Mouse (Mus musculus) left cerebral cortex, adult 8-10 months (tissue): ENCODE measurements at regions not wholly inside any gene's neighbourhood (a gene's known extent, or its start where the extent isn't known, plus 50 kb on each side); places are given as distances from the start of the nearest gene placed in this dataset.
A peak's percentile ranks its signal among the peaks of the same experiment; 100 is the strongest.

ENCODE experiments used
- DNase-seq, 2 experiments: peaks; one replicate each; pipeline ENCODE4 v3.0.0; 2022; ENCODE audit warnings: low spot score in 2 of 2

DNA sequence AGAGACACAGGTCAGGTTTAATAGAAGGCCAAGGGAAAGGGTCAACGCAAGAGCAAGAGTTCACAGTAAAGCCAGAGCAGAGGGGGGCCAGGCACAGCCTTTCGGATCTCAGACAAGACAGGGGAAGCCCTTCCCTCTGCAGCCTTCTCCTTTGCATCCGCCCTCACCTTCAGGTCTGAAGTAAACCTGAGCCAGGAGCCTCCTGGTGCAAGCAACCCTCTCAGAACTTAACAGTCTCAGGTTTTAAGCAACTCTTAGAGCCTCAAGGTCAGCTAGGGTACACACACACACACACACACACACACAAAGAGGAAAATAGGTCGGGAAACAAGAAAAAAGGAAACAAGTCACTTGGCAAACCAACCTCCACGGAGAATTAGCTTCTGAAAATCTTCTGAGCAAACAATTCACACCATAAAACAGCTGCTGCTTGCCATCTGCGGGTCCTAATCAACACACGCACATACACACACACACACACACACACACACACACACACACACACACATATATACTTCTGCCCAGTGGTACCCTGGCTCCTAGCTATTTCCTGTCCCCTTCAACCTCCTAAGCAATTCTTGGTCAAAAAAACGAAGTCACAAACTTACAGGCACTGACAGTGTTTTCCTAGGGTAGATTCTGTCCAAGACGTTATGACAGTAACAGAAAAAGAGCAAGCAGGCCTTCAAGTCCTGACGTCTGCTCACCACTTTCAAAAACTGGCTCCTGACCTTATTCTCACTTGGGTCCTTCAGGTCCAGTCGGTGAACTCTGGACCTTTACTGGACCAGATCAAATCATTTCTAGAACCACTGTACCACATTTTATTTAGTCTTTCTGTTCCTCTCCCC lies 196.4 kb downstream of the Sox4 start:
- DNase-seq, result no peak

DNA sequence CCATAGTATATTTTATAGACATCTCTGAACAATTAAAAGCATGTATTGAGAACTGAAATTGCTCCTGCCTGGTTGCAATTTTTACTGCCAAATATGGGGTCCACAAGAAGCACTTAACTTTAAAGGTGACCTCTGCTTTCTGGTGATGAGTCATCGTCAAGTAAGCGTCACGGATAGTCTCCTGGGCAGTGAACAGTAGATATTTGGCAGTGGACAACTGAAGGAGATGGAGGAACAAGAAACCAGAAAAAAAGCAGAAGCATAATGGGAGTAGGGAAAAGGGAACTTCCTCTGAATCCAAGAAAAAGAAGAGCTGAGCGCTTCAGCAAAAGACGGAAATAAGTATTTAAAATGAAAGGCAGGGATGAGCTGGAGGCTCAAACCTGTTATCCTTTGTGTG lies 199.3 kb downstream of the Sox4 start:
- DNase-seq, result no peak

DNA sequence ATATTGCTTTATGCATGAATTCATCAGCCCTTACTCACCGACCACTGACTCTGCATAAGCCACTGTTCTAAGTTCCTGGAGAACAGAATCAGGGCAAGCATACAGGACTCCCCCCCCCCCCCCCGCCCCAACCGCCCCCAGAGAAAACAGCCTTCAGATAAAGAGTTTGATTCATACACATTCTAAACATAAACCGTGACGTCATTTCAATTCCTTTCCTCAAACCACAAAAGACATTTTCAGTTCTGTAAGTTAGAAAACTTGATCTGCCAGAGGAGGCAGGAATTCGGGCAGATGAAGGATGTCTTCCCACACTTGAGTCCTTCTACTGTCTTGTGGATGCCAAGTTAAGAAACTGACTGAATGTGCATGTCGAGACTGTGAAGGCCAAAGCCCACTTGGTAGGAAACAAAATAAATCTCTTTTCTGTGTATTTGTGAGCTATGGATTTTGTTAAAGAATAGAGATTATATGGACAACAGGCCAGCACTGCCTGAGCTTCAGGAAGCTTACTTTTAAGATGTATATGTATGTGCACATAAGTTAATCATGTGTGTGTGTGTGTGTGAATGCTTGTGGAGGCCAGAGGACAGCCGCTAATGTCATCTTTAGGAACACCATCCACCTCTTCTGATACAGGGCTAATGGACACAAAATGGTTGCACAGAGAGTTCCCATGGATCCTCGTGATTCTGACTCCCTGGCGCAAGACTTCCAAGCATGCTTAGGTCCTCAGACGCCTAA lies 202.4 kb downstream of the Sox4 start:
- no peak for DNase-seq

DNA sequence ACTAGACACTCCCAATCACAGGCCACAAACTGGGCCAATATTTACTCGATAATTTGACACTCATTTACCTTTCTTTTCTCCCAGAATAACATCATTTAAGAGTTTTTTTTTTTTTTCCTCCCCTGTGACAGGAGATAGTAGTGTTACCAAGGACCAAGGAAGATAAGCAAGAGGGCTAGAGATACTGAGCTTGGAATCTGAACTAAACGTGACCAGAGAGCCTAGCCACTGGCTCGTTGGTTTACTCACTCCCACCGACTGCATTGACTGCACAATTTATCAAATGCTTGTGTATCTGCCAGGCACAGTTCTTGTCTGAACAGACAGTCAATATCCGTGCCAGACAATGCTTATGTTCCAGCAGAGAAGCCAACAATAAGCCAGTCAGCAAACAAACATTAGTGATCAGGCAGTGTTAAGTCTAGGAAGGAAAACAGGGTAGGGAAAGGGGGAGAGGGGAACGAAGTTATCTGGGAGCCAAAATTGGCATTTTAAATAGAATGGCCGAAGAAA lies 213.3 kb downstream of the Sox4 start:
- no peak for DNase-seq

DNA sequence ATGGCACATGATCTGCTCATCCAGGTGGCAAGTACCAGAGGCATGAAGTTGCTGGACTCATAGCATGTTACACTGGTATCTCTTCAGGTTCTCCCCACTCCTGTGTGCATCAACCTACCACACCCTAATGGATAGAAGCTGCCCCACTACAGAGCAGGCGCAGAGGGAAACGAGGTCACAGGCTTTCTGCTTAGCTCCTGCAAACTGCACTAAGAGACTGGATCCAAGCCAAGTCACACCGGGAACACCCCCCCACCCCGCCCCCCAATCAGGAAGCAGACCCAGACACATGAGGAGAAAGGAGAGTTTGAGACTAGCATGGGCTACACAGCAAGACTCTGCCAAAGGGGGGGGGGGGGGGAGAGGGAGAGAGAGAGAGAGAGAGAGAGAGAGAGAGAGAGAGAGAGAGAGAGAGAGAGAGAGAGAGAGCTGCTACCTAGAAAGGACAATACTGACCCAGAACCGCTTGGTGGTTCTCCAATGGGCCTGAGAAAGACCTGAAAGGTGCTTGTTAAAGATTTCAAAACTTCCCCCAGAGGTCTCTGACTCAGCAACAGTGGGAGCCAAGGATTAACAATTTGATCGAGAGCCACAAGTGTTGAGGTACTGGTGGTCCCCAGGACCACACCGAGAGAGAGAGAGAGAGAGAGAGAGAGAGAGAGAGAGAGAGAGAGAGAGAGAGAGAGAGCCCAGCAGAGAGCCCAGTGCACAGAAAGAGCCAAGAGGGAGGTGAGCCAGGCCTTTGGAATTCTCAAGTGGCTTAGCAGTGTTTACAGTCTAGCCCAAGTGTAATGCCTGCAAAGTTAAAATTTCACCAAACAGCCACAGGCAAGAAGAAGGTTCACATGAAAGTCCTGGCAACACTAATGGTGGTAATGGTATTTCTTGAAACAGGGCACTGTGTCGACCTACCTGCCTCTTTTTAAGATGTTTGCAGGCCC lies 215.1 kb downstream of the Sox4 start:
- no peak for DNase-seq

DNA sequence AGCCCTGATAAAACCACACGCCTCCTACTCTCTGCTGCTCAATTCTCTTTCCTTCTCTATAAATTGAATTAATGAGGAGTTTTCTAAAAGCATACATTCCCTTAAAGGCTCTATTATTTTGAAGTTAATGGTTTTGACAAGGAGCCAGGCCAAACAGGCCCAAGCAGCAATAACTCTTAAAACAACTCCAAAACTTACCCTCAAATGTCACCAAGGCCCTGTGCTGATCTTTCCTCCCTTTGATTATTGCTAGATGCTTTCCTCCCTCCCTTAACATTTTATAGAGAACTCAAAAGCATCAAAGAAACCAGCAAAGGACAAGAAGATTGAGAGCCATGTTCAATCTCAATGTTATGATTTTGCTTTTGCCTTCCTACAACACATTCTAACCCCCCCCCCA lies 221.0 kb downstream of the Sox4 start:
- no peak for DNase-seq

DNA sequence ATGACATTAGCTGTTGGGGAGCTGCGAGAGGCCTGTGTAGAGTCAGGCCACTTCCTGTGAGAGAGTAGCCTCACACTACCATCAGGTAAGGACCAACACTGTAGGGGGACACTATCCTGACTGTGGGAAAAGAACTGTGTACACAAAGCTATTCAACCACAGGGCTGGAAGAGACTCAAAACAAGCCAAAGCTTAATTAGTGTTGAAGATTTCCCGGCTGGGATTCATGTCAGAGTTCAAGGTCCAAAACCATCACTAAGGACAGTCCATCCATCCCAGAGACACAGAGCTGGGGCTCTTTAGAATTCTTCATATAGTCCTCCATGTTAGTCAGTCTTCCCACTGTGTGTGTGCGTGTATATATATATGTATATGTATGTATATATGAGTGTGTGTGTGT lies 221.5 kb downstream of the Sox4 start:
- DNase-seq, result no peak

DNA sequence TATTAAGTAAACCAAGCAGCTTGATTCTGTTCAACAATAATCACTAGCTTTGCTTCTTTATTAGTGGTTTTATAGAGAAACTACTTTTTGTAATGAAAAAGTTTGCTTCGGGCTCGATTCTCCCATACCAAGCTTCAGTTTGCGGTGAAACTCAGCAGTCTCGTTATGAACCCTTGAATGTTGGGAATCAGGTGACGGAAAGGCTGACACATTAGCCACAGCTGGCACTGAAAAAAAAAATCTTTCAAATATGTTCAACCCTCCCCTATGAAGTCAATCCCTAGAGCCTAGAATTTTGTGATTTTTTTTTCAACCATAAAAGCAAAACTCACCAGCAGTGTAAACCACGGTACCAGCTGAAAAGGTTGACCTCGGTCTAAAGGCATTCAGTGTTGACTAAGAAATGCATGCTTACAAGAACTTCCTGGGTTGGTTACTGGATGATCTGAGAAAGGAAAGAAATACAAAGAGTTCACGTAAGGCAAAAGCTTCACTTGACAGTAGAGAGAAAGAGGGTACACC lies 223.4 kb downstream of the Sox4 start:
- no peak for DNase-seq

DNA sequence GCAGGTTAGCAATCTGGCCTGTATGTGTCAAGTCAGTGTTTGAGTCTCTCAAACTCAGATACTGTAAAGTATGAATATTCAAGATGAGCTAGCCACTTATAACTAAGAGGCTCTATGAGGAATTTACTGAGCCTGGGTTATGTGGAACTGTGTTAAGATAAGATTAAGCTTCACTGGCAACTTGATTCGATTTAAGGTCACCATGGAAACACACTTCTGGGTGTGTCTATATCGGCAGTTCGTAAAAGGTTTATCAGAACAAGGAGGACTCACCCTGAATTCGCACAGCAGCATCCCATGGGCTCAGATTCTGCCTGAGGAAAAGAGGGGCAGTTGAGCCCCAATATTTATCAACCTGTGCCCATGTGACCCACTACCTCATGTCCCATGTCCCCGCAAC lies 224.7 kb downstream of the Sox4 start:
- DNase-seq, result no peak

DNA sequence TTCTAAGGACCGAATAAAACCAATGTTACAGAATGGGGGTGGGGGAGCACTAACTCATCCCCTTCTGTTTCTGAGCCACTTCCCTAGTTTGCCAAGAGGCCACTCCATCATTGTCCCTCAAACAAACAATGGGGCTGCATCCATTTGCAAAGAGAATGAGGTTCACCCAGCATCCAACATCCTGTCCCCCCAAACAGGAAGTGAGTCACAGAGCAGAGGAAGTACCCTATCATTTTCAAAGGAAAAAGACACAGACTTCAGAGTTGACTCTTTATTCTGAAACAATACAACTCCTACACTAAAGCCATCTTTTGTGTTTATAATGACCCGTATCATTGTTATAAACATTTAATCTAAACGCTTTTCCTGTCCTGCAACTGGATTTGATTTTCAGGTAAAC lies 229.2 kb downstream of the Sox4 start:
- no peak for DNase-seq

DNA sequence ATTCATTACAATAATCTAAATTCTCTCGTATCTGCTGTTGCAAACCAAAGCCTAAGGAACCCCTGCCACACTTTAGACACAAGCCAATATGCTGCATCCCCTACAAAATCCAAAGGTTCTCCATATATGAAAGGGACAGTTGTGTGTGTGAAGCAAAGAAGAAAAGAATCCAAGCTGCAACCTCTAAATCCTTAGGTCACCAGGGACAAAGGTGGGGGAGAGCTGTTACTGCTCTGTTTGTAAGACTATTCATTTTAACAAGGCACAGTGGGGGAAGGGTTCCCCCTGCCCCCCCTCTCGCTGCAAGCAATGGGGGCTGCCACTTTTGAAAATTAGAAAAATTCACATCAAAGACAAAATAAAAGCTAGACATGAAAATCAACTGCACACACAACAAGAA lies 231.4 kb downstream of the Sox4 start:
- DNase-seq, result no peak

DNA sequence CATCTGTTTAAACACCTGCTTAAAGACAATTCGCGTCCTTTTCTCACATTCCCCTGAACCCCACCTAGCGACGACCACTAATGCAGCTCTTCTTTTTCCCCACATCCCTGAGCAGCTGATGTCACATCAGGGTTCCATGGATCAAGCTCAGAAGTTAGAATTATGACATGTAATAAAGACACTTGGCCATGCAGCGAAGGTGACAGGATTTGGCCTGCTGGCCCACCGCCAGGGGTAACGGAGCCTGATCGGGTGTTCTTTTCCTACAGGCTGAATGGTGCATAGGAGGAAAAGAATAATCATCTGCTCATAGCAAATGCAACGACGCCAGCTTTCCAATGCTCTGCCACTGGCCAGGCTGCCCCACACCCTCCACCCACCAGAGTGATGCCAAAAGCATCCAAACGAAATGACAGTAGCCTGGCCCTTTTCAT lies 231.9 kb downstream of the Sox4 start:
- no peak for DNase-seq

DNA sequence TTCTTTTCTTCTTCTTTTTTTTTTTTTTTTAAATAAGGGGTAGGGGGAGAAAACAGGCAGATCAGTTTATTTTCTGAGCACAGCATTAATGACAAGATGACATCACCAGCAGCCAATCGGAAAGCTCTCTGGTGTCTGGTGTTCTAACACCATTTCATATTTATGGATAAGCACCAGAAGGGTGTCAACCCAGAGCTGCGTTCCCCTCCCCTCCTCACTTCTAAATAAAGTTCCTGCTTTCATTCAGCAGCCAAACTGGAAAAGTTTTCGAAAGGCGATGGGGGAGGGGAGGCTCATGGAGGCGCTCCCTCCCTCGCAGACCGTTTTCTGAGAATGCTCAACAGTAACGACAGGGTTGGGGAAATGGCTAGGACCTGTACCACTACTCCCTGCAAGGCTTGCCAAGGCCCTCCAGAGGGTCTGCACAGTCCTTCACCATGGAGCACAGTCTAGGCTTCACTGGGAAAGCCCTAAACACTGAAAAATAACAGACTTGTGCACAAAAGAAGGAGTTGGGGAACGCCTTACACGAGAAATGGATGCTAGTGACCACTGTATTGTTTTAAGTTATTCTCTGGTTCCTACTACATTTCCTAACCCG lies 232.8 kb downstream of the Sox4 start:
- peak in 1 of 2 experiments; percentile 75 for DNase-seq

DNA sequence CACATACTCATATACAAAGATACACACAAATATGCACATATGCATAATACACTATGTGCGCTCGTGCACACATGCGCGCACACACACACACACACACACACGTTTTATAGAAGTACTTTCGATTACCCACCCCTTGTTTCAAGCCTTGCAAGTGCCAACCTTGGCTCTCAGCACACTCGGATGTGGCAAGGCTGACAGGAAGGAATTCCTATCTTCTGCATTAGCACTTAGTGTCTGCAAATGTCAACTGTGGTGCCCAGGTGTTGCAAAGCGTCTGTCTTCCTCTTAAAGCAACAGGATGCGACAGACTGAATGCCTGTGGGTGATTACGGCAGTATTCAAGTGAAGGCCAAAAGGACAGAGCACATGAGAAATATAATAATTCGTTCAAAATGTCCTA lies 233.3 kb downstream of the Sox4 start:
- DNase-seq, result no peak

DNA sequence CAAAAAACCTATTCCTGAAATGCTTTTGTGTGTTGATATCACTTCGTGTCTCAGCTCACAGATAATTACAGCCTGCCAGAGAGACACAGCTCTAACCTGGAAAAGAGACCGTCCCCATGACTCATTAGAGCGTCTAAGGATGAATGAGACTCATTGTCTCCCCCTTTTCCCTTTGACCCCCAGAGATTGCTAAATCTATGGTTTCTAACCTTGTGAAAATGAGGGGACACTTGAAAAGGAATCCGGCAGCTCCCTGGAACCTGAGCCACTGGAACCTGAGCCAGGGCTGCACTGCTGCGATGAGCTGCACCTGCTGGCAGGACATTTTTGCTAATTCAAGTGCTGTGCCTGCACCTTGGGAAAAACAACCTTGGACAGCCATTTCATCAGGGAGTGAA lies 234.6 kb downstream of the Sox4 start:
- DNase-seq, result no peak

DNA sequence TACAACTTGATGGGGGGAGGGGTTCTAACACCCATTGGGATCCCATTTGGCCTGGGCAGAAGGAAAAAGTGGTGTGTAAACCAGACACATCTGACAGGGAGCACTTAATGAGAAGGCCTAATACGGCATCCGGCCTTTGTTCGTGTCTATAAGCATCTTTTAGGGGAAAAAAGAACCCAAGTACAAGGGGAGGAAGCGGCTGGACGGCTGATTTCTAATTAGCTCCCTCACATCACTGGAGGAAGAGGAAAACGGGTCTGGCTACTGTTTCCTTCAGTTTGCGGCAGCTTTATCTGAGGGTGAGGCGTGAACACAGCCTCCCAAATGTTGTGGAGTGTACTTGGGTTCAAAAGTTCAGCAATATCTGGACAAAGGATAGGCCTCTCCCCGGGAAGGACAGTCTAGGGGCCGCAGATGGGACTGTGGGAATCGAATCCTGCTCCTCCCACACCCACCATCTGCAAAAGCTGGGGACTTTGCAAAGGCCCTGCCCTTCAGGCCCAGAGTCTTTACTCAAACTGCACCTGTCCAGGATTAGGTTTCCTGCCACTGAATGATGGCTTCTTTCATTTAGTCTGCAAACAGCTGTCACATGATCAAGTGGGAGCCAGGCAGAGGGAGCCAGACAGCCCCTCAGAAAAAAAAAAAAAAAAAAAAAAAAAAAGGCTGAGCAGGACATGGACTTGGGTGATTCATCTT lies 235.2 kb downstream of the Sox4 start:
- no peak for DNase-seq

DNA sequence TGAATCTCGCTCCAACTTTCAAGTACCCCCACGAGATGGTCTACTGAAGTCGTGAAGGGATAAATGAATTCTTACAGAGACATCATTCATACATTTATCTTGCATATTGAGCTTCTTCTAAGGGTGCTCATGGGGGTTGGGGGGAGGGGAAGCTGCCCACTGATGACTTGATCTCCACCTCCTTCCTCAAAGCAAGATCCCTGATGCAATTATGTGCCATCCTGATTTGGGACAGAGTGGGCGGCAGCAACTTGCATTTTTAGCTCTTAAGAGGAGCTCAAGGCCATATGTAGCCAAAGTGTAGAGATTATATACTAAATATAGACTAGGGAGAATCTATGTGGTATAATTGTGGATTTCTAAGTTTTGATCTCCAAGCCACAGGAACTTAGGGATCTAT lies 236.1 kb downstream of the Sox4 start:
- no peak for DNase-seq

DNA sequence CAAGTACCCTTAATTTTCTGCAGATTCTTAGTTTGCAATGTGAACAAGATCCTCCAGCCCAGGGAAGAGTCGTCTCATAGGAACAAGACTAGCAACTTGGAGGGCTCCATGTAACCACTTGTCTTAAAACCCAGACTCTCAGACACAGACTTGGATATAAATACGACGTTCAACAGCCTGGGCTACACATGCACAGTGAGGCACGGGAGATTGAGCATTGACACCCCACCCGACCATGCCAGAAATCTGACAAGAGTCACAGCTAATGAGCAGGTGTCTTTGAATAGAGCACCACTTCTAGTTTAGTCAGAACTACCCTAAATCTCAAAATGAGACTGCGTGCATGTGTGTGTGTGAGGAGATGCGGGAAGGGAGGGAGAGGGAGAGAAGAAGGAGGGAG lies 243.5 kb downstream of the Sox4 start:
- no peak for DNase-seq

DNA sequence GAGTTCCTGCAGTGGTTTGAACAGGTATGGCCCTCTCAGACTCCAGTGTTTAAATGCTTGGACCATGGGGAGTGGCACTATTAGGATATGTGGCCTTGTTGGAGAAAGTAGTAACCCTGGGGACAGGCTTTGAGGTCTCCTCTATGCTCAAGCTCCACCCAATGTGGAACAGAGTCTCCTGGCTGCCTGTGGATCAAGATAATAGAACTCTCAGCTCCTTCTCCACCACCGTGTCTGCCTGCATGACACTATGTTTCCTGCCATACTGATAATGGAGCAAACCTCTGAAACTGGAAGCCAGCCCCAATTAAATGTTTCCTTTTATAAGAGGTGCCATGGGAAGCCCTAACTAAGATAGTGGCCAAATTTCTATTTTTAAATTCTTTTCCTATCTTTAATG lies 252.2 kb downstream of the Sox4 start:
- no peak for DNase-seq

DNA sequence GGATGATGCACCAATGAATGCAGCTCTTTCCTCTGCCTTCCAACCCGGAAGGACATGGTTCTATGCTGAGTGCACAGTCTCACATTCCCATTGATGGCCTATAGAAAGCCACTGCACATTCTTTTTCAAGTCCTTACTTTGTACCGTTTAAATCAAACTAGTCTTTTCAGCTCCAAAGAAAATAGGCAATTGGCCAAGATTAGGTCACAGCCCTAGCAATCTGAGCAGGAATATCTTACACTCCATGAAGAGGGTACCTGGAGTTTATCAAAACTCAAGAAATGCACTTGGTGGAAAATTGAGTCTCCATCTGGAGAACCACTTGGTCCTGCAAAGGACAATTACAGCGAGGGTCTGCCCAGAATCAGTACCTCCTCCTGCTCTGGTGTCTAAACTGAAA lies 253.4 kb downstream of the Sox4 start:
- DNase-seq, result no peak
